18 mouse cellular contexts compared by ENCODE assay signal in genomic region chr9:77571851-77572250, GRCm38 (mm10).
"Had no signal": no experiment of that assay in that cellular context is flagged by ENCODE, and none has a peak within 500 bp of the region (broad histone marks: within the 10 kb centered on the region; RNA-seq: fewer than 3 reads in every experiment).

No protein-coding gene starts in this region.

- ATAC-seq: liver, postnatal 0 days; lung, postnatal 0 days; midbrain, embryonic 13.5 days; midbrain, embryonic 15.5 days had no signal

- H3K9ac ChIP-seq: liver, postnatal 0 days; lung, embryonic 15.5 days; midbrain, embryonic 13.5 days; midbrain, embryonic 15.5 days; neural tube, embryonic 12.5 days; stomach, embryonic 15.5 days had no signal

- DNase-seq: liver, postnatal 0 days; lung, adult 2 months; lung, postnatal 14 days; lung, postnatal 36 days; right cerebral cortex, postnatal 25 days; thymus, adult 2 months; thymus, postnatal 25 days; thymus, postnatal 4 days had no signal

- H3K9me3 ChIP-seq: lung, embryonic 15.5 days; midbrain, embryonic 13.5 days; midbrain, embryonic 15.5 days; neural tube, embryonic 12.5 days; stomach, embryonic 15.5 days had no signal

- H3K4me2 ChIP-seq: lung, embryonic 15.5 days; midbrain, embryonic 11.5 days; midbrain, embryonic 13.5 days; midbrain, embryonic 15.5 days; neural tube, embryonic 12.5 days; stomach, embryonic 15.5 days had no signal

- H3K36me3 ChIP-seq: lung, embryonic 15.5 days; midbrain, embryonic 13.5 days; midbrain, embryonic 15.5 days; neural tube, embryonic 12.5 days; stomach, embryonic 15.5 days had no signal

- H3K4me1 ChIP-seq: lung, embryonic 15.5 days; megakaryocyte, embryonic 14.5 days; midbrain, embryonic 15.5 days; neural tube, embryonic 12.5 days; stomach, embryonic 15.5 days had no signal

- H3K27ac ChIP-seq: lung, embryonic 15.5 days; macrophage; midbrain, embryonic 13.5 days; midbrain, embryonic 15.5 days; neural tube, embryonic 12.5 days; stomach, embryonic 15.5 days; stomach, postnatal 0 days had no signal

- H3K27me3 ChIP-seq: lung, embryonic 15.5 days; megakaryocyte, embryonic 14.5 days; midbrain, embryonic 15.5 days; neural tube, embryonic 12.5 days; stomach, embryonic 15.5 days had no signal

- H3K4me3 ChIP-seq: lung, embryonic 15.5 days; megakaryocyte, embryonic 14.5 days; midbrain, embryonic 13.5 days; midbrain, embryonic 15.5 days; neural tube, embryonic 12.5 days; stomach, embryonic 15.5 days had no signal
